Mouse (Mus musculus) limb, embryonic 12.5 days (tissue): ENCODE measurements around the gene Hps4. TPM values are rescaled to one million over a fixed set of nuclear protein-coding genes. Genes with fewer than 3 reads are reported as not detected.

Experiments used
- polyA plus RNA-seq: library from polyadenylated mRNA; unstranded; fragments of >200 nt; fragmentation: Nextera tagmentation; extraction: Ambion mirVana; gene quantifications from 2 replicates; pipeline ENCODE4 v1.2.1, GENCODE M21; 2016

Hps4 gene
- polyA plus RNA-seq, 1 experiment from 2014 or later: 40.1 TPM

Other genes with a start within 250 kb of the Hps4 start
- 0.59 and 0.64 TPM in 2 replicates for gene Cryba4, start 90.6 kb upstream of the Hps4 start, polyA plus RNA-seq
- 0.28 and 0.67 TPM in 2 replicates for gene Crybb1, start 87.3 kb upstream of the Hps4 start, polyA plus RNA-seq
- 34.3 and 35.9 TPM in 2 replicates for gene Tpst2, start 66.4 kb upstream of the Hps4 start, polyA plus RNA-seq
- gene Tfip11, start 16.7 kb upstream of the Hps4 start, polyA plus RNA-seq: 38.2 and 41.5 TPM in 2 replicates
- gene Srrd, start within 50 bp of the Hps4 start, polyA plus RNA-seq: 54.9 and 57.2 TPM in 2 replicates
- 0.24 and 0.33 TPM in 2 replicates for gene Gm6583, start 12.9 kb downstream of the Hps4 start, polyA plus RNA-seq
- 29.0 and 35.4 TPM in 2 replicates for gene Asphd2, start 51.8 kb downstream of the Hps4 start, polyA plus RNA-seq
- not detected in 2 replicates for gene Gm6588, start 106.3 kb downstream of the Hps4 start, polyA plus RNA-seq
- gene Sez6l, start 234.1 kb downstream of the Hps4 start, polyA plus RNA-seq: 0.08 and 0.15 TPM in 2 replicates